ENCODE assay signal across 23 mouse cellular contexts in the genomic region with DNA sequence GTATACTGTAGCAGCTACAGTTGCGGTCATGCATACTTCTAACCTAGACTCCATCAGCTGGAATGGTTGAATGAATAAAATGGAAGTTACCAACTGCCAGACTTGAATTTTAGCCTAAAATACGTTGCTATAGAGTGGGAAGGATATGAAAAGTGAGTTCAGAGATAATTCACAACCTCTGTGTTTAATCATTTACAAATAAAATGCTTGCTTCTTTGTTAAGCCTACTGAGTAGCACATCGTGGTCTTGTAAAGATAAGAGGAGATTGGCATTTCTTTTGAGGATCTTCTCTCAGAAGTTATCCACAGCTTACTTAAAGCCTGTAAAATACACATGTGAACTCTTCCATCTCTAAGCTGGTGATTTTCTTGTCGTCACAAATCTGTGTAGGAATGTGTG.
"Had no signal": no experiment of that assay in that cellular context is flagged by ENCODE, and none has a peak within 500 bp of the region (broad histone marks: within the 10 kb centered on the region; RNA-seq: fewer than 3 reads in every experiment).

No protein-coding gene starts in this region.

- H3K36me3 ChIP-seq: hindbrain, embryonic 15.5 days had no signal

- DNase-seq: gastrocnemius, postnatal 14 days; gastrocnemius, postnatal 36 days; heart, postnatal 10 days; kidney, adult 11 months; kidney, adult 2 months; kidney, adult 9 months; kidney, postnatal 14 days; kidney, postnatal 36 days; layer of hippocampus, adult 9-11 months; layer of hippocampus, postnatal 36 days; liver; liver, embryonic 13.5 days had no signal

- H3K27me3 ChIP-seq: heart, embryonic 12.5 days; heart, embryonic 15.5 days; hindbrain, embryonic 13.5 days; hindbrain, embryonic 15.5 days; kidney, embryonic 15.5 days; limb, embryonic 12.5 days; liver, embryonic 13.5 days; liver, embryonic 15.5 days had no signal

- H3K27ac ChIP-seq: heart, embryonic 15.5 days; hindbrain, embryonic 13.5 days; hindbrain, embryonic 15.5 days; hindbrain, postnatal 0 days; kidney, embryonic 15.5 days; limb, embryonic 10.5 days; limb, embryonic 12.5 days; liver, embryonic 13.5 days; liver, embryonic 15.5 days had no signal

- ATAC-seq: hindbrain, postnatal 0 days; intestine, embryonic 16.5 days had no signal

- H3K9me3 ChIP-seq: heart, embryonic 15.5 days; hindbrain, embryonic 15.5 days; limb, embryonic 10.5 days; liver, embryonic 13.5 days; liver, embryonic 15.5 days had no signal

- H3K4me3 ChIP-seq: heart, embryonic 12.5 days; heart, embryonic 15.5 days; hindbrain, embryonic 13.5 days; hindbrain, embryonic 15.5 days; kidney, embryonic 15.5 days; limb, embryonic 10.5 days; limb, embryonic 12.5 days; liver, embryonic 13.5 days; liver, embryonic 15.5 days had no signal

- H3K4me2 ChIP-seq: heart, embryonic 12.5 days; heart, embryonic 15.5 days; hindbrain, embryonic 13.5 days; hindbrain, embryonic 15.5 days; kidney, embryonic 15.5 days; limb, embryonic 12.5 days; liver, embryonic 11.5 days; liver, embryonic 13.5 days; liver, embryonic 15.5 days had no signal

- H3K9ac ChIP-seq: heart, embryonic 12.5 days; heart, embryonic 15.5 days; hindbrain, embryonic 13.5 days; hindbrain, embryonic 15.5 days; kidney, embryonic 15.5 days; limb, embryonic 12.5 days; liver, embryonic 13.5 days; liver, embryonic 15.5 days had no signal
